Mouse (Mus musculus) stomach, embryonic 14.5 days (tissue): ENCODE measurements around the gene Pdlim7. TPM values are rescaled to one million over a fixed set of nuclear protein-coding genes. Genes with fewer than 3 reads are reported as not detected.

Experiments used
- ATAC-seq: fragments of 200-750 bp; cut with Nextera tagmentation; 2 replicates; pipeline ENCODE4 v1.8.0; 2017; ENCODE audit warnings: low read depth, moderate TSS enrichment; ENCODE audit not compliant: insufficient number of reproducible peaks, insufficient read depth, low FRiP score
- H3K27ac ChIP-seq: fragments of 300-500 bp; sonication (generic); 2 replicates; pipeline ENCODE4 v1.5.1; 2014; ENCODE audit warnings: mild to moderate bottlenecking, low read length, moderate library complexity, mixed read lengths
- H3K27me3 ChIP-seq: fragments of 300-500 bp; sonication (generic); 2 replicates; pipeline ENCODE4 v1.6.1; 2014; ENCODE audit warnings: low read length, control low read depth, mixed read lengths; ENCODE audit not compliant: control insufficient read depth, insufficient read depth
- H3K36me3 ChIP-seq: fragments of 300-500 bp; sonication (generic); 2 replicates; pipeline ENCODE4 v1.6.1; 2014; ENCODE audit warnings: mild to moderate bottlenecking, control low read depth, low read length, moderate library complexity, mixed read lengths; ENCODE audit not compliant: control insufficient read depth, insufficient read depth
- H3K4me1 ChIP-seq: fragments of 300-500 bp; sonication (generic); 2 replicates; pipeline ENCODE4 v1.6.1; 2014; ENCODE audit warnings: low read length, control low read depth, mixed read lengths; ENCODE audit not compliant: control insufficient read depth, insufficient read depth
- H3K4me2 ChIP-seq: fragments of 300-500 bp; sonication (generic); replicated peaks from 2 replicates; pipeline ENCODE4 v1.6.1; 2014; ENCODE audit warnings: low read depth, low read length, control low read depth
- H3K4me3 ChIP-seq: fragments of 300-500 bp; sonication (generic); 2 replicates; pipeline ENCODE4 v1.5.1; 2014; ENCODE audit warnings: low read depth, low read length, control low read depth
- H3K9ac ChIP-seq: fragments of 300-500 bp; sonication (generic); replicated peaks from 2 replicates; pipeline ENCODE4 v1.6.1; 2014; ENCODE audit warnings: low read depth, mild to moderate bottlenecking, control low read depth, low read length, moderate library complexity, mixed read lengths
- H3K9me3 ChIP-seq: fragments of 300-500 bp; sonication (generic); 2 replicates; pipeline ENCODE4 v1.6.1; 2016; ENCODE audit warnings: low read depth, low read length, control low read depth; ENCODE audit not compliant: control insufficient read depth
- WGBS: fragments of 180-500 bp; shearing (Covaris S2); extraction: QIAGEN DNeasy Blood & Tissue Kit; methylation state at CpG from one replicate; pipeline ENCODE4 v1.1.7; 2014; 5-methylcytosine and 5-hydroxymethylcytosine counted together
- polyA plus RNA-seq: library from polyadenylated mRNA; unstranded; fragments of >200 nt; fragmentation: Nextera tagmentation; extraction: Ambion mirVana; gene quantifications from 2 replicates; pipeline ENCODE4 v1.2.1, GENCODE M21; 2014

Gene Pdlim7
- polyA plus RNA-seq, 1 experiment from 2014 or later, result 270 TPM

- Histone ChIP-seq H3K9ac (no peak overlapping the region), H3K27me3 (no peaks in the 10 kb centered on the region), H3K4me2 (no peak overlapping the region), H3K36me3 (peaks cover 18% of the 10 kb centered on the region), H3K4me1 (no peaks in the 10 kb centered on the region), H3K27ac (no peak overlapping the region), H3K9me3 (no peaks in the 10 kb centered on the region), H3K4me3 (no peak overlapping the region)
- ATAC-seq, result no peak
- WGBS, result 77% methylated on average over 15 of the region's 16 CpGs
Observed at GRCm38 (mm10) chr13:55525733-55526553, 12.5 kb upstream of the Pdlim7 start.

- Histone ChIP-seq H3K36me3 (0 out of 2 replicates have a peak, but pooled peaks cover under 1% of the 10 kb centered on the region), H3K27ac (no peak overlapping the region), H3K4me2 (no peak overlapping the region), H3K27me3 (no peaks in the 10 kb centered on the region), H3K4me1 (no peaks in the 10 kb centered on the region), H3K9ac (no peak overlapping the region), H3K9me3 (no peaks in the 10 kb centered on the region), H3K4me3 (no peak overlapping the region)
- 88% methylated on average over 23 of the region's 23 CpGs for WGBS
- no peak for ATAC-seq
Observed at GRCm38 (mm10) chr13:55523951-55524600, 10.6 kb upstream of the Pdlim7 start.

- H3K27me3 ChIP-seq, result no peaks in the 10 kb centered on the region
- no peaks in the 10 kb centered on the region for H3K4me1 ChIP-seq
- no peaks in the 10 kb centered on the region for H3K36me3 ChIP-seq
- H3K9ac ChIP-seq, result no peak overlapping the region
- no peak overlapping the region for H3K4me3 ChIP-seq
- no peak overlapping the region for H3K4me2 ChIP-seq
- no peak overlapping the region for H3K27ac ChIP-seq
- WGBS, result 67% methylated on average over 17 of the region's 17 CpGs
- no peaks in the 10 kb centered on the region for H3K9me3 ChIP-seq
- ATAC-seq, result no peak
Observed at GRCm38 (mm10) chr13:55523278-55523677, 9.8 kb upstream of the Pdlim7 start.

GRCm38 (mm10) chr13:55522730-55523129 is 9.3 kb upstream of the Pdlim7 start:
- no peaks in the 10 kb centered on the region for H3K4me1 ChIP-seq
- ATAC-seq, result no peak
- WGBS, result 63% methylated on average over 8 of the region's 8 CpGs
- no peak overlapping the region for H3K4me2 ChIP-seq
- no peaks in the 10 kb centered on the region for H3K9me3 ChIP-seq
- H3K27ac ChIP-seq, result no peak overlapping the region
- H3K36me3 ChIP-seq, result no peaks in the 10 kb centered on the region
- H3K4me3 ChIP-seq, result no peak overlapping the region
- no peaks in the 10 kb centered on the region for H3K27me3 ChIP-seq
- H3K9ac ChIP-seq, result no peak overlapping the region

- no peak for ATAC-seq
- Histone ChIP-seq H3K4me1 (no peaks in the 10 kb centered on the region), H3K27ac (no peak overlapping the region), H3K9ac (no peak overlapping the region), H3K4me3 (no peak overlapping the region), H3K4me2 (no peak overlapping the region), H3K9me3 (no peaks in the 10 kb centered on the region), H3K36me3 (no peaks in the 10 kb centered on the region), H3K27me3 (no peaks in the 10 kb centered on the region)
- 73% methylated on average over 4 of the region's 4 CpGs for WGBS
Observed at GRCm38 (mm10) chr13:55519606-55520005, 6.1 kb upstream of the Pdlim7 start.

- H3K9ac ChIP-seq, result no peak overlapping the region
- H3K4me3 ChIP-seq, result no peak overlapping the region
- peaks cover 6% of the 10 kb centered on the region for H3K4me1 ChIP-seq
- no peak for ATAC-seq
- H3K36me3 ChIP-seq, result no peaks in the 10 kb centered on the region
- 4% methylated on average over 5 of the region's 5 CpGs for WGBS
- no peaks in the 10 kb centered on the region for H3K27me3 ChIP-seq
- H3K9me3 ChIP-seq, result no peaks in the 10 kb centered on the region
- H3K4me2 ChIP-seq, result no peak overlapping the region
- no peak overlapping the region for H3K27ac ChIP-seq
Observed at GRCm38 (mm10) chr13:55516955-55517354, 3.5 kb upstream of the Pdlim7 start.

GRCm38 (mm10) chr13:55513828-55514227 is 352 bp upstream of the Pdlim7 start:
- no peak overlapping the region for H3K27ac ChIP-seq
- peaks cover 29% of the 10 kb centered on the region for H3K4me1 ChIP-seq
- no peaks in the 10 kb centered on the region for H3K27me3 ChIP-seq
- H3K4me3 ChIP-seq, result peak overlapping the region; percentile 91
- peaks cover 13% of the 10 kb centered on the region for H3K36me3 ChIP-seq
- 35% methylated on average over 9 of the region's 9 CpGs for WGBS
- H3K9me3 ChIP-seq, result no peaks in the 10 kb centered on the region
- H3K9ac ChIP-seq, result peak overlapping the region; percentile 84; the same call in 1 of the 2 replicates
- no peak for ATAC-seq
- H3K4me2 ChIP-seq, result peak overlapping the region; percentile 86

- ATAC-seq, result peak; percentile 39; the same call in 1 of the 2 replicates
- peak overlapping the region; percentile 92 for H3K27ac ChIP-seq
- 1% methylated on average over 25 of the region's 25 CpGs for WGBS
- no peaks in the 10 kb centered on the region for H3K27me3 ChIP-seq
- H3K4me3 ChIP-seq, result peak overlapping the region; percentile 91
- peak overlapping the region; percentile 86 for H3K4me2 ChIP-seq
- no peaks in the 10 kb centered on the region for H3K9me3 ChIP-seq
- H3K4me1 ChIP-seq, result peaks cover 29% of the 10 kb centered on the region
- H3K36me3 ChIP-seq, result peaks cover 25% of the 10 kb centered on the region
- H3K9ac ChIP-seq, result peak overlapping the region; percentile 84
Observed at GRCm38 (mm10) chr13:55512379-55513031, 971 bp downstream of the Pdlim7 start.
